Mouse (Mus musculus) right cerebral cortex, postnatal 10 days (tissue): ENCODE results near the gene N4bp3.
"Not testable (repeated sequence)": the region's sequence is repeated elsewhere in the genome, so short reads cannot be mapped to it uniquely, and the experiment has no call there.

ENCODE experiments used
- DNase-seq, 2 experiments: peaks; one replicate each; pipeline ENCODE4 v3.0.0; 2021; ENCODE audit warnings: low spot score in 2 of 2

N4bp3 gene

GRCm38 (mm10) chr11:51650691-51651515, at the start of gene N4bp3, which contains the start of gene D930048N14Rik:
Gene N4bp3 (minus strand): TSS chr11:51650842.
Gene D930048N14Rik (plus strand): TSS chr11:51650954.
- DNase-seq = peak; percentile 64 to 67

- no peak for DNase-seq
Observed at GRCm38 (mm10) chr11:51694984-51695383, 44.3 kb upstream of the N4bp3 start.

GRCm38 (mm10) chr11:51690597-51690996, 40.0 kb upstream of the N4bp3 start:
- not testable (repeated sequence) for DNase-seq

GRCm38 (mm10) chr11:51689343-51689742, 38.7 kb upstream of the N4bp3 start:
- no peak for DNase-seq

GRCm38 (mm10) chr11:51688330-51689328, 38.0 kb upstream of the N4bp3 start, which contains the start of gene 0610009B22Rik:
Gene 0610009B22Rik (minus strand): TSS chr11:51688874.
- peak; percentile 100 for DNase-seq

- DNase-seq = no peak
Observed at GRCm38 (mm10) chr11:51681976-51682374, 31.3 kb upstream of the N4bp3 start.

- DNase-seq = peak; percentile 80 to 93
Observed at GRCm38 (mm10) chr11:51681324-51681975, 30.8 kb upstream of the N4bp3 start.

- no peak for DNase-seq
Observed at GRCm38 (mm10) chr11:51679466-51679865, 28.8 kb upstream of the N4bp3 start.

GRCm38 (mm10) chr11:51677737-51678418, 27.2 kb upstream of the N4bp3 start:
- DNase-seq = no peak

- DNase-seq = no peak
Observed at GRCm38 (mm10) chr11:51675386-51675785, 24.7 kb upstream of the N4bp3 start.

- peak in 1 of 2 experiments; percentile 10 for DNase-seq
Observed at GRCm38 (mm10) chr11:51673291-51673690, 22.6 kb upstream of the N4bp3 start.

- DNase-seq = no peak
Observed at GRCm38 (mm10) chr11:51671376-51671775, 20.7 kb upstream of the N4bp3 start.

GRCm38 (mm10) chr11:51670846-51671245, 20.2 kb upstream of the N4bp3 start:
- DNase-seq = no peak

GRCm38 (mm10) chr11:51664747-51665146, 14.1 kb upstream of the N4bp3 start:
- not testable (repeated sequence) for DNase-seq

- DNase-seq = no peak
Observed at GRCm38 (mm10) chr11:51662632-51663031, 12.0 kb upstream of the N4bp3 start.

- no peak for DNase-seq
Observed at GRCm38 (mm10) chr11:51661867-51662365, 11.3 kb upstream of the N4bp3 start.

GRCm38 (mm10) chr11:51658705-51659104, 8.1 kb upstream of the N4bp3 start:
- no peak for DNase-seq

GRCm38 (mm10) chr11:51658291-51658690, 7.6 kb upstream of the N4bp3 start:
- no peak for DNase-seq

GRCm38 (mm10) chr11:51656798-51657521, 6.3 kb upstream of the N4bp3 start:
- no peak for DNase-seq

- no peak for DNase-seq
Observed at GRCm38 (mm10) chr11:51654891-51655290, 4.2 kb upstream of the N4bp3 start.
